9 mouse cellular contexts compared by ENCODE assay signal in genomic region chr11:103339414-103340119, GRCm38 (mm10). TPM values are rescaled to one million over a fixed set of nuclear protein-coding genes. Genes with fewer than 3 reads are reported as not detected.
DNase-seq lines count a peak whose midpoint lies in the region; ATAC-seq lines count a peak whose summit lies in the region.
"Had no signal": no experiment of that assay in that cellular context is flagged by ENCODE, and none has a peak within 500 bp of the region (broad histone marks: within the 10 kb centered on the region; RNA-seq: fewer than 3 reads in every experiment).

No protein-coding gene starts in this region.

- H3K27me3 ChIP-seq in embryonic facial prominence, embryonic 14.5 days (replicated peaks; ENCODE audit: control insufficient read depth, insufficient read depth, low read length): peaks cover 2% of the 10 kb centered on the region; the same call in 1 of the 2 replicates
- peaks cover 6% of the 10 kb centered on the region; the same call in 1 of the 2 replicates for H3K27me3 ChIP-seq in kidney, embryonic 15.5 days
- peaks cover 2% of the 10 kb centered on the region; the same call in 1 of the 2 replicates for H3K27me3 ChIP-seq in midbrain, embryonic 14.5 days (ENCODE audit: control insufficient read depth, insufficient read depth, low read length)

- H3K9me3 ChIP-seq in embryonic facial prominence, embryonic 14.5 days (ENCODE audit: control insufficient read depth, low read length): no peaks in the 10 kb centered on the region
- H3K9me3 ChIP-seq in kidney, embryonic 15.5 days (replicated peaks): no peaks in the 10 kb centered on the region
- no peaks in the 10 kb centered on the region for H3K9me3 ChIP-seq in midbrain, embryonic 14.5 days (ENCODE audit: control insufficient read depth, low read length)

- 0 out of 2 replicates have a peak overlapping the region, but pooled peaks have one; percentile 11 for H3K4me3 ChIP-seq in embryonic facial prominence, embryonic 14.5 days (ENCODE audit: low read depth, low read length)
- peak overlapping the region; percentile 37 for H3K4me3 ChIP-seq in kidney, embryonic 15.5 days (replicated peaks)
- H3K4me3 ChIP-seq in midbrain, embryonic 14.5 days (replicated peaks; ENCODE audit: low read depth, low read length): 0 out of 2 replicates have a peak overlapping the region, but pooled peaks have one; percentile 7

- H3K4me1 ChIP-seq in embryonic facial prominence, embryonic 14.5 days (ENCODE audit: control insufficient read depth, insufficient read depth, low read length): peaks cover 5% of the 10 kb centered on the region; the same call in 1 of the 2 replicates
- H3K4me1 ChIP-seq in kidney, embryonic 15.5 days: peaks cover 36% of the 10 kb centered on the region
- H3K4me1 ChIP-seq in midbrain, embryonic 14.5 days (ENCODE audit: control insufficient read depth, insufficient read depth, low read length): no peaks in the 10 kb centered on the region

- no peak overlapping the region; the same call in 1 of the 2 replicates for H3K27ac ChIP-seq in embryonic facial prominence, embryonic 14.5 days (replicated peaks; ENCODE audit: low read depth, low read length)
- peak overlapping the region; percentile 92 for H3K27ac ChIP-seq in kidney, embryonic 15.5 days
- H3K27ac ChIP-seq in midbrain, embryonic 14.5 days (replicated peaks; ENCODE audit: low read depth, low read length): no peak overlapping the region

- 40% methylated on average over 15 of the region's 19 CpGs for WGBS in embryonic facial prominence, embryonic 14.5 days
- WGBS in kidney, embryonic 15.5 days: 31% methylated on average over 19 of the region's 19 CpGs
- WGBS in midbrain, embryonic 14.5 days: 42% methylated on average over 19 of the region's 19 CpGs

- peak overlapping the region; percentile 20; the same call in 1 of the 2 replicates for H3K9ac ChIP-seq in embryonic facial prominence, embryonic 14.5 days (ENCODE audit: low read depth, low read length)
- H3K9ac ChIP-seq in kidney, embryonic 15.5 days: peak overlapping the region; percentile 39
- no peak overlapping the region for H3K9ac ChIP-seq in midbrain, embryonic 14.5 days (replicated peaks; ENCODE audit: low read length)

- peak overlapping the region; percentile 48 for H3K4me2 ChIP-seq in embryonic facial prominence, embryonic 14.5 days (ENCODE audit: low read depth, low read length)
- peak overlapping the region; percentile 72 for H3K4me2 ChIP-seq in kidney, embryonic 15.5 days
- peak overlapping the region; percentile 41 for H3K4me2 ChIP-seq in midbrain, embryonic 14.5 days (ENCODE audit: low read length)

- 0 out of 2 replicates have a peak, but pooled peaks have one; percentile 26 for ATAC-seq in embryonic facial prominence, embryonic 14.5 days (ENCODE audit: low read depth)
- peak; percentile 70 for ATAC-seq in kidney, embryonic 15.5 days (replicated peaks; ENCODE audit: low FRiP score)
- ATAC-seq in midbrain, embryonic 14.5 days (ENCODE audit: low FRiP score, low TSS enrichment): no peak

- H3K36me3 ChIP-seq in embryonic facial prominence, embryonic 14.5 days (ENCODE audit: control insufficient read depth, insufficient read depth, low read length): no peaks in the 10 kb centered on the region
- H3K36me3 ChIP-seq in kidney, embryonic 15.5 days: no peaks in the 10 kb centered on the region
- H3K36me3 ChIP-seq in midbrain, embryonic 14.5 days (ENCODE audit: control insufficient read depth, insufficient read depth, low read length): no peaks in the 10 kb centered on the region

- DNase-seq in heart, adult 11 months: peak; percentile 91
- DNase-seq in heart, postnatal 4 days: no peak
- DNase-seq in embryonic facial prominence, embryonic 14.5 days (ENCODE audit: low spot score): no peak
- peak; percentile 22 for DNase-seq in midbrain, embryonic 14.5 days
- DNase-seq in cerebellum, adult 9-10 months: no peak
- DNase-seq in right cerebral cortex, postnatal 4 days: no peak
- no peak for DNase-seq in thymus, postnatal 25 days
- DNase-seq: cerebellum, postnatal 14 days had no signal

RNA-seq across cellular contexts. Expression of gene Arhgap27, which starts 23.9 kb away (rescaled TPM):
- 10 to 100 TPM; 23.5 to 25.4 TPM for total RNA-seq in heart, postnatal 4 days (2021)
- polyA plus RNA-seq in embryonic facial prominence, embryonic 14.5 days (2014; fragmentation: Nextera tagmentation; extraction: Ambion mirVana): 8.6 and 9.4 TPM in 2 replicates
- polyA plus RNA-seq in kidney, embryonic 15.5 days (2015; fragmentation: Nextera tagmentation; extraction: Ambion mirVana): 15.8 and 17.2 TPM in 2 replicates
- 2.1 and 4.0 TPM in 2 replicates for polyA plus RNA-seq in midbrain, embryonic 14.5 days (2014; fragmentation: Nextera tagmentation; extraction: Ambion mirVana)

Comparison
In these comparisons a context has a peak if more than half of its experiments do, and no peak if none do; other contexts are left out.
1. DNase-seq: peak in heart, adult 11 months (single experiment) and midbrain, embryonic 14.5 days (single experiment); none in heart, postnatal 4 days (single experiment), embryonic facial prominence, embryonic 14.5 days (single experiment), cerebellum, adult 9-10 months (single experiment), right cerebral cortex, postnatal 4 days (single experiment) and thymus, postnatal 25 days (single experiment).
2. Peak in every context shown above with its lines, with median percentiles within 50 percentile points of each other: H3K4me2 ChIP-seq and H3K4me3 ChIP-seq.